Mouse (Mus musculus) C2C12 (cell line): ENCODE results near the gene Olfr522.

ENCODE experiments used
- CEBPB ChIP-seq: IDR thresholded peaks from one replicate; pipeline ENCODE4 v1.6.1; 2011; ENCODE audit warnings: low read depth, mild to moderate bottlenecking, control low read depth, moderate library complexity
- CTCF ChIP-seq: IDR thresholded peaks from one replicate; pipeline ENCODE4 v1.5.1; 2011; ENCODE audit not compliant: control insufficient read depth, insufficient read depth, insufficient read length
- FOSL1 ChIP-seq: IDR thresholded peaks from one replicate; pipeline ENCODE4 v1.8.0; 2011; ENCODE audit warnings: mild to moderate bottlenecking, low read length; ENCODE audit not compliant: poor library complexity, insufficient read depth, severe bottlenecking
- MAX ChIP-seq: IDR thresholded peaks from one replicate; pipeline ENCODE4 v1.6.1; 2011; ENCODE audit warnings: mild to moderate bottlenecking, control low read depth
- MYOD1 ChIP-seq: IDR thresholded peaks from one replicate; pipeline ENCODE4 v1.6.1; 2011; ENCODE audit warnings: low read depth; ENCODE audit not compliant: control insufficient read depth, insufficient read length
- MYOG ChIP-seq: IDR thresholded peaks from one replicate; pipeline ENCODE4 v1.6.1; 2011; ENCODE audit not compliant: control insufficient read depth, insufficient read length; ENCODE audit errors: extremely low read depth
- USF1 ChIP-seq: IDR thresholded peaks from one replicate; pipeline ENCODE4 v1.6.1; 2011; ENCODE audit warnings: low read depth, mild to moderate bottlenecking, control low read depth, moderate library complexity

DNA sequence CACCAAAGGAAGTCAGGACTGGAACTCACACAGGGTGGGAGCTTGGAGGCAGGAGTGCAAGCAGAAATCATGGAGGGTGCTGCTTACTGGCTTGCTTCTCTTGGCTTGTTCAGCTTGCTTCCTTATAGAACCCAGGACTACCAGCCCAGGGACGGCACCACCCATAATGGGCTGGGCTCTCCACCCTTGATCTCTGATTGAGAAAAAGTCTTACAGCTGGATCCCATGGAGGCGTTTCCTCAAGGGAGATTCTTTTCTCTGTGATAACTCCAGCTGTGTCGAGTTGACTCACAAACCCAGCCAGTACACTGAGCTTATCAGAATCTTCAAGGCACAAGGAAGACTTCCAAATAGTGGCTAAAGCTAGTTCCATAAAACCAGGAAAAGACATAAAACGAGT is 41.8 kb downstream of the Olfr522 start:
- TF ChIP-seq CTCF: no peak
- TF ChIP-seq MAX: no peak
- TF ChIP-seq USF1: no peak
- no peak for TF ChIP-seq FOSL1
- TF ChIP-seq MYOG: no peak
- no peak for TF ChIP-seq MYOD1
- no peak for TF ChIP-seq CEBPB
